Mouse (Mus musculus): ENCODE measurements around the gene Rhbdf2.

Gene Rhbdf2

GRCm38 (mm10) chr11:116658238-116658637, 31.4 kb upstream of the Rhbdf2 start:
- DNase-seq = no peak

GRCm38 (mm10) chr11:116657311-116658223, 30.7 kb upstream of the Rhbdf2 start:
- peak; percentile 41 to 53 for DNase-seq

GRCm38 (mm10) chr11:116656348-116657191, 29.8 kb upstream of the Rhbdf2 start:
- no peak for DNase-seq

GRCm38 (mm10) chr11:116654255-116654821, 27.5 kb upstream of the Rhbdf2 start, which contains the start of gene Cygb:
Cygb (minus strand) TSS chr11:116654313.
- DNase-seq = no peak

GRCm38 (mm10) chr11:116653709-116654221, 26.9 kb upstream of the Rhbdf2 start:
- no peak for DNase-seq

GRCm38 (mm10) chr11:116653234-116653633, 26.4 kb upstream of the Rhbdf2 start, which contains the start of gene Prcd:
Prcd (plus strand) TSS chr11:116653534.
- DNase-seq = no peak

GRCm38 (mm10) chr11:116652330-116653098, 25.7 kb upstream of the Rhbdf2 start:
- DNase-seq = no peak

GRCm38 (mm10) chr11:116651339-116651738, 24.5 kb upstream of the Rhbdf2 start:
- DNase-seq = no peak

- no peak for DNase-seq
These were observed 24.0 kb upstream of the Rhbdf2 start for GRCm38 (mm10) chr11:116650811-116651210.

GRCm38 (mm10) chr11:116649711-116650337, 23.0 kb upstream of the Rhbdf2 start:
- no peak for DNase-seq

- DNase-seq = no peak
These were observed 22.2 kb upstream of the Rhbdf2 start for GRCm38 (mm10) chr11:116648976-116649375.

GRCm38 (mm10) chr11:116648213-116648921, 21.5 kb upstream of the Rhbdf2 start:
- DNase-seq = no peak

GRCm38 (mm10) chr11:116647340-116647991, 20.6 kb upstream of the Rhbdf2 start:
- no peak for DNase-seq

- DNase-seq = no peak
These were observed 20.0 kb upstream of the Rhbdf2 start for GRCm38 (mm10) chr11:116646771-116647170.

GRCm38 (mm10) chr11:116646136-116646535, 19.3 kb upstream of the Rhbdf2 start:
- DNase-seq = no peak

- no peak for DNase-seq
These were observed 18.8 kb upstream of the Rhbdf2 start for GRCm38 (mm10) chr11:116645446-116646110.

- no peak for DNase-seq
These were observed 17.6 kb upstream of the Rhbdf2 start for GRCm38 (mm10) chr11:116644225-116645112.

- DNase-seq = no peak
These were observed 16.9 kb upstream of the Rhbdf2 start for GRCm38 (mm10) chr11:116643579-116644224.
